Mouse (Mus musculus) liver, embryonic 14.5 days (tissue): ENCODE results near the gene Zfp512b.

ENCODE experiments used
- CTCF ChIP-seq: IDR thresholded peaks from 2 replicates; pipeline ENCODE4 v1.5.1; 2016; ENCODE audit warnings: antibody characterized with exemption, low read depth, control low read depth
- EP300 ChIP-seq: IDR thresholded peaks from 2 replicates; pipeline ENCODE4 v1.6.1; 2016; ENCODE audit warnings: antibody characterized with exemption, low read depth

DNA sequence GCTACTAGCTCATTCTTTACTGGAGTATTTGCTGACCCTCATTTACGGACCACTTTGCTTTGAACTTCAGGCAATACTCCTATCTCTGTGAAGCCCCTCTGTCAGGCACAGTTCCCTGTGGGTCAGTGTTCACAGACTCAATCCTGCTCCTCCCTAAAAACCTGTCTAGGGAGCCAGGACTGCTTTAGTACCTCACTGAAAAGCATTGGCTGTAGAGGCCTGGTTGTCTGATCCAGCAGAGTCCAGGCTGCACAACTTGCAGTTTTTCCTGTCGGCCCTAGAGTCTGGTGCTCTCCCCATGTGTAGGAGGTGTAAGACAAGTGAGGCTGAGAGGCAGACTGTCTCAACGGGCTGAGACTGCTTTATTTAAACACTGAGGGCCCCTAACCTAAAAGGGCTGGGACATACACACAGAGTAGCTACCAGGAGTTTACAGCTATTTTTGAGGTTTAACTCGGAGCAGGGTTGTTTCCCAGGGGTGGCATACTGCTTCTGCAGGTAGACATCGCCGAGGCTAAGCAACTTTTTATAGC, 7.7 kb upstream of the Zfp512b start:
- TF ChIP-seq EP300 (no peak), CTCF (no peak)
